8 mouse cellular contexts compared by ENCODE assay signal in the genomic region with DNA sequence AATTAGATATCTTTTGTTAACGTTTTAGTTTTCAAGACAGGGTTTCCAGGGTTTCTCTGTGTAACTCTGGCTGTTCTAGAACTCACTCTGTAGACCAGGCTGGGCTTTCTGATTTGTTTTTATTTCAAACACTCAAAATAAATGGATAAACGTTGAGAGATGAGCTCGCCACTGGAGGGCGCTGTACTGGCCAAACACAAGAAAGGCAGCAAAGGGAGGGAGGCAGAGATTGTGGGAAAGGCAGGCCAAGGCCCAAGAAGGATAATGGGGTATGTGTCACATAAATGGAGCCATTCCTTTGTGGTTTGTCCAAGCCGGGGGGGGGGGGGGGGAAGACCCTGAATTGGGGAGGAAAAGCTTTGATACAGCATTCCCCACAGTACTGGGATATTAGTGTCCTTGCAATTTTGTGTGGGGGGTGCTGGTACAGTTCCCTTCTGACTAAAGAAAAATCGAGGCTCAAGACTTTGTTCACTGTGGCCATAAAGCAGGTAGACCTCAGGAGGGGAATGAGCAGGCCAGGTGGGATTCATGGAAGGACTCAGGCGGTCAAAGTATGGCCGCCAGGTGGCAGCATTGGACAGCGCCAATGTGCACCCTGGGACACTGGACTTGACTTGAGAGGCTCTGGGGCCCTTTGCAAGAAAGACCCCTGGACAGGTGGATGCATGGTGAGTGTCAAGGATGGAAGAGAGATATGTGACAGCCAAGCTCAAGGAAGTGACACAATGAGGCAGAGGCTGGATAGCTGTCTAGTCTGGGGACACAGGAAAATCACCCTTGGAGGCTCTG.
DNase-seq lines count a peak whose midpoint lies in the region; ATAC-seq and TF ChIP-seq lines count a peak whose summit lies in the region.

No protein-coding gene starts in this region.

- peak; percentile 74 for DNase-seq in midbrain, embryonic 10.5 days (ENCODE audit: low spot score)
- DNase-seq in cerebellum, postnatal 36 days, result peak; percentile 81 to 87
- peak; percentile 76 for DNase-seq in gastrocnemius, adult 18-20 months (ENCODE audit: low spot score)
- DNase-seq in intestine, embryonic 14.5 days (ENCODE audit: low spot score), result peak; percentile 94
- peak; percentile 37 to 70 for DNase-seq in left cerebral cortex, postnatal 10 days (ENCODE audit: extremely low spot score in 1 of 2, low spot score in 2 of 2)
- peak; percentile 74 for DNase-seq in midbrain, postnatal 0 days (ENCODE audit: low spot score)

- no peak overlapping the region for H3K4me2 ChIP-seq in midbrain, embryonic 15.5 days
- no peak overlapping the region for H3K4me2 ChIP-seq in intestine, embryonic 14.5 days (ENCODE audit: low read length)
- no peak overlapping the region for H3K4me2 ChIP-seq in midbrain, postnatal 0 days (ENCODE audit: low read depth, low read length, poor library complexity, severe bottlenecking)
- H3K4me2 ChIP-seq in stomach, embryonic 16.5 days (ENCODE audit: low read depth, low read length), result no peak overlapping the region

- H3K4me3 ChIP-seq in midbrain, embryonic 10.5 days, result no peak overlapping the region
- H3K4me3 ChIP-seq in midbrain, embryonic 15.5 days, result no peak overlapping the region
- H3K4me3 ChIP-seq in intestine, embryonic 14.5 days (ENCODE audit: low read depth, low read length), result no peak overlapping the region
- H3K4me3 ChIP-seq in midbrain, postnatal 0 days (ENCODE audit: low read depth, low read length), result no peak overlapping the region
- no peak overlapping the region for H3K4me3 ChIP-seq in stomach, embryonic 16.5 days (replicated peaks; ENCODE audit: low read length)

- no peak overlapping the region for H3K9ac ChIP-seq in midbrain, embryonic 15.5 days
- H3K9ac ChIP-seq in intestine, embryonic 14.5 days (ENCODE audit: low read length), result no peak overlapping the region
- no peak overlapping the region for H3K9ac ChIP-seq in midbrain, postnatal 0 days (replicated peaks; ENCODE audit: low read length, poor library complexity, severe bottlenecking)
- H3K9ac ChIP-seq in stomach, embryonic 16.5 days (ENCODE audit: low read length), result no peak overlapping the region

- intact Hi-C loops in left cerebral cortex, postnatal 10 days (cut with DNase I), result loop anchor here (1.0 kb wide), 1 partner anchor 71 kb away; no protein-coding TSS in a partner anchor

- ATAC-seq in midbrain, embryonic 15.5 days (replicated peaks), result no peak
- ATAC-seq in intestine, embryonic 14.5 days (replicated peaks; ENCODE audit: low FRiP score, low TSS enrichment, low read depth), result peak; percentile 68; the same call in 1 of the 2 replicates
- ATAC-seq in midbrain, postnatal 0 days (ENCODE audit: low FRiP score), result no peak
- ATAC-seq in stomach, embryonic 16.5 days (ENCODE audit: insufficient read depth, low FRiP score), result peak; percentile 55; the same call in 1 of the 2 replicates

- peaks cover 3% of the 10 kb centered on the region for H3K27me3 ChIP-seq in midbrain, embryonic 10.5 days (ENCODE audit: low read depth, poor library complexity, severe bottlenecking)
- H3K27me3 ChIP-seq in midbrain, embryonic 15.5 days (replicated peaks), result no peaks in the 10 kb centered on the region
- no peaks in the 10 kb centered on the region for H3K27me3 ChIP-seq in intestine, embryonic 14.5 days (replicated peaks; ENCODE audit: control insufficient read depth, insufficient read depth, low read length)
- H3K27me3 ChIP-seq in midbrain, postnatal 0 days (ENCODE audit: insufficient read depth, low read length), result no peaks in the 10 kb centered on the region
- H3K27me3 ChIP-seq in stomach, embryonic 16.5 days (ENCODE audit: control insufficient read depth, insufficient read depth, low read length), result no peaks in the 10 kb centered on the region

- no peaks in the 10 kb centered on the region for H3K36me3 ChIP-seq in midbrain, embryonic 10.5 days
- no peaks in the 10 kb centered on the region for H3K36me3 ChIP-seq in midbrain, embryonic 15.5 days (replicated peaks)
- no peaks in the 10 kb centered on the region for H3K36me3 ChIP-seq in intestine, embryonic 14.5 days (ENCODE audit: control insufficient read depth, insufficient read depth, low read length)
- no peaks in the 10 kb centered on the region for H3K36me3 ChIP-seq in midbrain, postnatal 0 days (ENCODE audit: insufficient read depth, low read length)
- no peaks in the 10 kb centered on the region for H3K36me3 ChIP-seq in stomach, embryonic 16.5 days (ENCODE audit: control insufficient read depth, insufficient read depth, low read length)

- H3K9me3 ChIP-seq in midbrain, embryonic 10.5 days (replicated peaks), result no peaks in the 10 kb centered on the region
- H3K9me3 ChIP-seq in midbrain, embryonic 15.5 days, result no peaks in the 10 kb centered on the region
- no peaks in the 10 kb centered on the region for H3K9me3 ChIP-seq in intestine, embryonic 14.5 days (ENCODE audit: control insufficient read depth, low read length)
- no peaks in the 10 kb centered on the region for H3K9me3 ChIP-seq in midbrain, postnatal 0 days (ENCODE audit: low read length)
- no peaks in the 10 kb centered on the region for H3K9me3 ChIP-seq in stomach, embryonic 16.5 days (replicated peaks; ENCODE audit: control insufficient read depth, low read length)

- peak; percentile 82 for TF ChIP-seq CTCF in midbrain, postnatal 0 days (IDR thresholded peaks at IDR 0.05)

- no peak overlapping the region for H3K27ac ChIP-seq in midbrain, embryonic 10.5 days (replicated peaks)
- H3K27ac ChIP-seq in midbrain, embryonic 15.5 days, result no peak overlapping the region
- H3K27ac ChIP-seq in intestine, embryonic 14.5 days (ENCODE audit: low read depth), result no peak overlapping the region
- no peak overlapping the region for H3K27ac ChIP-seq in midbrain, postnatal 0 days (ENCODE audit: low read depth, low read length)
- H3K27ac ChIP-seq in stomach, embryonic 16.5 days (ENCODE audit: low read length), result no peak overlapping the region

- 14% methylated on average over 9 of the region's 9 CpGs for WGBS in midbrain, embryonic 10.5 days
- 14% methylated on average over 9 of the region's 9 CpGs for WGBS in midbrain, embryonic 15.5 days
- WGBS in intestine, embryonic 14.5 days, result 18% methylated on average over 9 of the region's 9 CpGs
- 9% methylated on average over 8 of the region's 9 CpGs for WGBS in midbrain, postnatal 0 days
- WGBS in stomach, embryonic 16.5 days, result 15% methylated on average over 9 of the region's 9 CpGs

- peaks cover under 1% of the 10 kb centered on the region; the same call in 1 of the 2 replicates for H3K4me1 ChIP-seq in midbrain, embryonic 10.5 days
- H3K4me1 ChIP-seq in midbrain, embryonic 15.5 days, result no peaks in the 10 kb centered on the region
- no peaks in the 10 kb centered on the region for H3K4me1 ChIP-seq in intestine, embryonic 14.5 days (replicated peaks; ENCODE audit: control insufficient read depth, insufficient read depth, low read length)
- H3K4me1 ChIP-seq in midbrain, postnatal 0 days (ENCODE audit: insufficient read depth, low read length), result no peaks in the 10 kb centered on the region
- H3K4me1 ChIP-seq in stomach, embryonic 16.5 days (ENCODE audit: control insufficient read depth, insufficient read depth, low read length), result no peaks in the 10 kb centered on the region

Comparison
In these comparisons a context has a peak if more than half of its experiments do, and no peak if none do; other contexts are left out.
1. ATAC-seq: peak in intestine, embryonic 14.5 days (single experiment) and stomach, embryonic 16.5 days (single experiment); none in midbrain, embryonic 15.5 days (single experiment) and midbrain, postnatal 0 days (single experiment).
2. Peak in every context shown above with its lines, with median percentiles within 50 percentile points of each other: DNase-seq.